Mouse (Mus musculus) small intestine, adult 2 months (tissue): ENCODE measurements around the gene Rtn4ip1.

ENCODE experiments used
- CTCF ChIP-seq: fragments of 200-500 bp; IDR thresholded peaks from 2 replicates; pipeline ENCODE4 v1.5.1; 2012; ENCODE audit warnings: low read depth, mild to moderate bottlenecking, control low read depth, inconsistent platforms, low read length, moderate library complexity, mixed read lengths; ENCODE audit not compliant: insufficient replicate concordance, insufficient read length; ENCODE audit errors: extremely low read depth
- POLR2A ChIP-seq: fragments of 200-500 bp; IDR thresholded peaks from 2 replicates; pipeline ENCODE4 v1.6.1; 2012; ENCODE audit warnings: low read depth, mild to moderate bottlenecking, control low read depth, inconsistent platforms, low read length, moderate library complexity

- TF ChIP-seq CTCF = no peak
- no peak for TF ChIP-seq POLR2A
These were observed 75.7 kb downstream of the Rtn4ip1 start for GRCm38 (mm10) chr10:43977353-43977752.
